In the genomic region with DNA sequence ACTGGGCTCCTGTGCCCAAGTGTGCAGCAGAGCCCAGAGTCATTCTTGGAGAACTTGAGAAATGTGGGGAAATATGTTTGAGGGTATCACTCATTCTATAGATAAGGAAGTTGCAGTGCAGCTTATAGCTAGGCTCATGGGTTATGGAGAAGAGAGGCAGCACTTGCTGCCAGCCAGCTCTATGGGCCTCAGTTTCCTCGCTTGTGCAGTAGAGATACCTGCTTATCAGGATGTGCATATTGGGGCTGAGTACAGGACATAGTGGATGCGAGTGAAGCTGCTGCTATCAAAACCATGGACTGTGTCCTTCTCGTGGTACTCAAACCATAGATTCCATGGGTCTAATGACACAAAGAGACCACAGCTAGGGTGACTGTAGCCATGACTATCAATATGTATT, we compare ENCODE assay signal across 24 mouse cellular contexts. TPM values are rescaled to one million over a fixed set of nuclear protein-coding genes. Genes with fewer than 3 reads are reported as not detected.
DNase-seq lines count a peak whose midpoint lies in the region; ATAC-seq and TF ChIP-seq lines count a peak whose summit lies in the region.
"Had no signal": no experiment of that assay in that cellular context is flagged by ENCODE, and none has a peak within 500 bp of the region (broad histone marks: within the 10 kb centered on the region; RNA-seq: fewer than 3 reads in every experiment).

No protein-coding gene starts in this region.

- H3K9me3 ChIP-seq in stomach, embryonic 15.5 days: no peaks in the 10 kb centered on the region
- H3K9me3 ChIP-seq in stomach, postnatal 0 days (ENCODE audit: control insufficient read depth, low read length): no peaks in the 10 kb centered on the region
- H3K9me3 ChIP-seq in liver, embryonic 13.5 days (replicated peaks): no peaks in the 10 kb centered on the region
- H3K9me3 ChIP-seq: heart, embryonic 15.5 days; hindbrain, embryonic 12.5 days; midbrain, embryonic 13.5 days; neural tube, embryonic 13.5 days had no signal

- H3K4me3 ChIP-seq in stomach, embryonic 15.5 days (replicated peaks): no peak overlapping the region
- no peak overlapping the region for H3K4me3 ChIP-seq in stomach, postnatal 0 days (ENCODE audit: low read depth, low read length)
- 0 out of 2 replicates have a peak overlapping the region, but pooled peaks have one; percentile 4 for H3K4me3 ChIP-seq in liver, embryonic 13.5 days (replicated peaks)
- H3K4me3 ChIP-seq: heart, embryonic 15.5 days; hindbrain, embryonic 12.5 days; midbrain, embryonic 13.5 days; neural tube, embryonic 13.5 days had no signal

- TF ChIP-seq EP300 in stomach, postnatal 0 days (optimal IDR thresholded peaks at IDR 0.05): no peak

- DNase-seq in stomach, postnatal 0 days (ENCODE audit: low spot score): no peak
- DNase-seq in liver, embryonic 13.5 days: peak; percentile 73
- no peak for DNase-seq in lung, postnatal 36 days
- no peak for DNase-seq in right cerebral cortex, adult 2 months (ENCODE audit: low spot score in 2 of 2)
- DNase-seq: adrenal gland, postnatal 25 days; cerebellum, adult 2 months; cerebellum, postnatal 36 days; gastrocnemius, postnatal 10 days; heart, postnatal 36 days; kidney, adult 18-20 months; kidney, postnatal 4 days; thymus, postnatal 25 days had no signal

- H3K27me3 ChIP-seq in stomach, embryonic 15.5 days (replicated peaks): no peaks in the 10 kb centered on the region
- no peaks in the 10 kb centered on the region for H3K27me3 ChIP-seq in stomach, postnatal 0 days (ENCODE audit: control insufficient read depth, insufficient read depth, low read length)
- H3K27me3 ChIP-seq in liver, embryonic 13.5 days: no peaks in the 10 kb centered on the region
- H3K27me3 ChIP-seq: heart, embryonic 15.5 days; hindbrain, embryonic 12.5 days; midbrain, embryonic 13.5 days; neural tube, embryonic 13.5 days had no signal

- H3K27ac ChIP-seq in stomach, embryonic 15.5 days: no peak overlapping the region
- H3K27ac ChIP-seq in stomach, postnatal 0 days (replicated peaks): no peak overlapping the region
- H3K27ac ChIP-seq in liver, embryonic 13.5 days: peak overlapping the region; percentile 95
- H3K27ac ChIP-seq: heart, embryonic 15.5 days; hindbrain, embryonic 12.5 days; hindbrain, postnatal 0 days; macrophage; midbrain, embryonic 13.5 days; neural tube, embryonic 13.5 days had no signal

- peak; percentile 84; the same call in 1 of the 2 replicates for ATAC-seq in stomach, embryonic 15.5 days (ENCODE audit: insufficient read depth, low FRiP score, low read depth)
- ATAC-seq in stomach, postnatal 0 days (ENCODE audit: low FRiP score, low TSS enrichment): no peak
- 0 out of 2 replicates have a peak, but pooled peaks have one; percentile 4 for ATAC-seq in erythroid progenitor cell, adult 5-6 weeks (replicated peaks; ENCODE audit: low FRiP score, poor library complexity, severe bottlenecking)
- peak; percentile 97 for ATAC-seq in liver, embryonic 13.5 days (ENCODE audit: low read depth)
- no peak for ATAC-seq in inflammation-experienced regulatory T-cells, adult 6 months
- ATAC-seq: CD4-positive, CD25-positive, alpha-beta regulatory T cell, adult 4 months; forebrain, embryonic 16.5 days; hindbrain, postnatal 0 days; lung, postnatal 0 days; midbrain, embryonic 13.5 days had no signal

- no peak overlapping the region for H3K4me2 ChIP-seq in stomach, embryonic 15.5 days
- H3K4me2 ChIP-seq in stomach, postnatal 0 days (replicated peaks; ENCODE audit: low read depth): no peak overlapping the region
- peak overlapping the region; percentile 58 for H3K4me2 ChIP-seq in liver, embryonic 13.5 days
- H3K4me2 ChIP-seq: heart, embryonic 15.5 days; hindbrain, embryonic 12.5 days; midbrain, embryonic 13.5 days; neural tube, embryonic 13.5 days had no signal

- no peak overlapping the region for H3K9ac ChIP-seq in stomach, embryonic 15.5 days
- H3K9ac ChIP-seq in stomach, postnatal 0 days (ENCODE audit: low read length): no peak overlapping the region
- H3K9ac ChIP-seq in liver, embryonic 13.5 days: peak overlapping the region; percentile 58
- H3K9ac ChIP-seq: heart, embryonic 15.5 days; hindbrain, embryonic 12.5 days; midbrain, embryonic 13.5 days; neural tube, embryonic 13.5 days had no signal

- WGBS in stomach, embryonic 15.5 days: 93% methylated on average over 3 of the region's 3 CpGs
- WGBS in stomach, postnatal 0 days: 92% methylated on average over 3 of the region's 3 CpGs
- 30% methylated on average over 3 of the region's 3 CpGs for WGBS in liver, embryonic 13.5 days (ENCODE audit: insufficient replicate concordance)

- 0 out of 2 replicates have a peak, but pooled peaks cover 2% of the 10 kb centered on the region for H3K36me3 ChIP-seq in stomach, embryonic 15.5 days
- no peaks in the 10 kb centered on the region for H3K36me3 ChIP-seq in stomach, postnatal 0 days (ENCODE audit: control insufficient read depth, insufficient read depth, low read length)
- H3K36me3 ChIP-seq in liver, embryonic 13.5 days: no peaks in the 10 kb centered on the region
- H3K36me3 ChIP-seq: hindbrain, embryonic 12.5 days had no signal

- H3K4me1 ChIP-seq in stomach, embryonic 15.5 days: no peaks in the 10 kb centered on the region
- H3K4me1 ChIP-seq in stomach, postnatal 0 days (replicated peaks; ENCODE audit: control insufficient read depth, insufficient read depth): no peaks in the 10 kb centered on the region
- H3K4me1 ChIP-seq in liver, embryonic 13.5 days (replicated peaks): peaks cover 76% of the 10 kb centered on the region
- H3K4me1 ChIP-seq: heart, embryonic 15.5 days; hindbrain, embryonic 12.5 days; midbrain, embryonic 13.5 days; neural tube, embryonic 13.5 days had no signal

- TF ChIP-seq CTCF in stomach, postnatal 0 days (IDR thresholded peaks at IDR 0.05; ENCODE audit: low read depth): no peak

RNA-seq across cellular contexts. Expression of a gene that starts 52.3 kb away (rescaled TPM):
- 63.5 and 66.0 TPM in 2 replicates for polyA plus RNA-seq in stomach, embryonic 15.5 days (2015; fragmentation: Nextera tagmentation; extraction: Ambion mirVana)
- polyA plus RNA-seq in stomach, postnatal 0 days (2015; fragmentation: Nextera tagmentation; extraction: Ambion mirVana): 33.0 and 33.9 TPM in 2 replicates
- total RNA-seq in erythroid progenitor cell, adult 5-6 weeks (2015; ENCODE audit: low replicate concordance): 0.72 TPM in 1 of 2 replicates, not detected in the other
- total RNA-seq in erythroid progenitor cell, adult 5-6 weeks (2017; ENCODE audit: low replicate concordance): 0.64 TPM in 1 of 2 replicates, not detected in the other
- 8.4 and 10.0 TPM in 2 replicates for polyA plus RNA-seq in liver, embryonic 13.5 days (2015; fragmentation: Nextera tagmentation; extraction: Ambion mirVana)
- not detected for polyA plus RNA-seq in inflammation-experienced regulatory T-cells, adult 6 months (2017; shearing (Covaris generic))
- polyA plus RNA-seq: CD4-positive, CD25-positive, alpha-beta regulatory T cell, adult 4 months had no signal

Comparison
In these comparisons a context has a peak if more than half of its experiments do, and no peak if none do; other contexts are left out.
1. ATAC-seq: peak in stomach, embryonic 15.5 days (single experiment), erythroid progenitor cell, adult 5-6 weeks (single experiment) and liver, embryonic 13.5 days (single experiment); none in stomach, postnatal 0 days (single experiment) and inflammation-experienced regulatory T-cells, adult 6 months (single experiment).